Mouse (Mus musculus): ENCODE results near the gene Hint2. TPM values are rescaled to one million over a fixed set of nuclear protein-coding genes. Genes with fewer than 3 reads are reported as not detected.
A peak's percentile ranks its signal among the peaks of the same experiment; 100 is the strongest.

Hint2 gene
- polyA plus RNA-seq, 1 experiment from 2014 or later: 77.5 TPM

DNA sequence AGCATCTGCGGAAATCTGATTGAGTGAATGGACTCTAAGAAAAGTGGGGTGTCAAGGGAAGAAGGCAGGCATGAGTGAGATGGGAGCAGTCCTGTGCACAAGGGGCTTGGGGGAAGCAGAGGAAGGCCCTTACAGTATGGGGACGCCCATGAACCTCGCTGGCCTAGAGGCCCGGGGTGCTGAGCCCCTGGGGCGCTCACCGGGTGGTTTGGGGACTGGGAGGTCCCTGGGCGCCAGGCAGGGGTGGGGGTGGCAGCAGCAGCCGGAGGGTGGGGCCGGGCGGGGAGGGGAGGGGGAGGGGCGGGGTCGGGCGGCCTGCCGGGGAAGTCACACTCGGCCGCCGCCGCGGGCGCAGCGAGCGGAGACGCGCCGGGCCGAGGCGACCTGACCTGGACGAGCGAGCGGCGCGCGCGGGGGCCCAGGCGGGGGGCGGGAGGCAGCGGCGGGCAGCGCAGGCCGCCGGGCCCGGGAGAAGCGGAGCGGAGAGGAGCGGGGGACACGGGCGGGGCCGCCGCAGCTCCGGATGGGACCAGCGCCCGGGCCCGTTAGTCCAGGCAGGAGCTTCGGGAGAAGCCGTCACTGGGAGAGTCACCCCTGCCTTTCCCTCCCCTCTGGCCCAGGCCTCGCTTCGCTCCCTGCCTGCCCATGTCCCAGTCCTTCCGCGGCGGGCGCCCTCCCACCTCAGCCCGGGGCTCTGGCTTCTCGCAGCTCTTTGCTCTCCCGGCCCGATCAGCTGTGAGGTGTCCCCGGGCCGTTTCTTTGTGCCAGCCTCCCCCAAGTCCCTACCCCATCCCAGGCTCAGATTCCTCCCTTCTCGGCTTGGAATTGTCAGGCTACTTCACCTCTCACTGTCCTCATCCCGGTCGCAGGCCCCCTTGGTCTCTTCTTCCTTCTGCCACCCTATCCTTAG is 25.0 kb downstream of the Hint2 start, which contains the start of gene Npr2:
Gene Npr2, plus strand, starts transcription at position 890 of the 910 bp plus-strand sequence.
- under 1% methylated on average over 25 of the region's 70 CpGs for WGBS
- peaks cover 45% of the 10 kb centered on the region for H3K4me1 ChIP-seq
- H3K4me3 ChIP-seq (replicated peaks): peak within 1 kb of the TSS; percentile 59
- H3K27ac ChIP-seq (replicated peaks): peak within 1 kb of the TSS; percentile 88
- H3K9ac ChIP-seq (replicated peaks): peak within 1 kb of the TSS; percentile 78
- peak within 1 kb of the TSS; percentile 94 for H3K4me2 ChIP-seq
- peak; percentile 43; the same call in 1 of the 2 replicates for ATAC-seq (ENCODE audit: low FRiP score)
- H3K27me3 ChIP-seq (replicated peaks): no peaks in the 10 kb centered on the region
- no peaks in the 10 kb centered on the region for H3K36me3 ChIP-seq
- no peaks in the 10 kb centered on the region for H3K9me3 ChIP-seq (replicated peaks)

DNA sequence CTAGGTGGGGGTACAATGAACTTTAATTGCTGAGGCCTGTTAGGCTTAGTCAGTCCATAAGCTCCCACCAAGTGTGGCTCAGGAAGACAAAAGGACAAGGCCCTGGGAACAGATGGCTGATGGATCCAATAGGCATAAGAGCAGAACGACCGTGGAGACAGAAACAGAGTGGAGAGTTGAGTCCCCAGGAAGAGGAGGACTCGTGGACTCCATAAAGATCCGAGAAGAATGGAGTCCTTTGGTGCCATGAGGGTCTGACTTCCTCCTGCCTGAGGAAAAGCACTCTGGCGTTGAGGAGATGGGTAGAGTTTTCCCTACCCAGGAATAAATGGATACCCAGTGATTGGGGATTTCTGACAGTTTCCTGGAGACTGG is 25.6 kb downstream of the Hint2 start:
- H3K4me3 ChIP-seq (replicated peaks): peak overlapping the region; percentile 59
- peaks cover 45% of the 10 kb centered on the region for H3K4me1 ChIP-seq
- 13% methylated on average over 5 of the region's 5 CpGs for WGBS

DNA sequence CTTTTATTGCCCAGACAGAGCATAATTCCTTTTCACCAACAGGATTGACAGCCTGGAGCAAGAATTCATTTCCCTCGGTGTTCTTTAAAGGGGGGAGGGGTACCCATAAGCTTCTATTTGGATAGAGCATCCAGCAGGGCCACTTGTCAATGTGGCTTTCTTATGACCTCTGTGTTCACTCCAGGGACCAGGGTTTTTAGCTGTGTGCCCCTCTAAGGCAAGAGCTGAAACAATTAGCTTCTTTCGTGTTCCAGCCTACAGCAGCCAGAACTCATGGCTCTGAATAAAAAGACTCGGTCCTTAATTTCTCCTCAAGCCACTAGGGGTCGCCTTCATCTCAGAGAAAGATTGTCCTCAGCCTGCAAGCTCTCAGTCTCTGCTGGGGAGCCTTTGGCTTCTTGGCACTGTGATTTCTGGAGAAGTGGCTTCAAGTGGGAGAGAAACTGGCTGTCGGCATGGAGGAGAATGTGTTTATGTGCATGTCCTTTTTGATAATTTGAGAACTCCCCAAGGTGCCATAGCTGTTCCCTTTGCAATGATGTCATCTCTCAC is 26.2 kb downstream of the Hint2 start:
- Histone ChIP-seq H3K27me3 (replicated peaks) (no peaks in the 10 kb centered on the region), H3K4me1 (peaks cover 45% of the 10 kb centered on the region), H3K4me3 (replicated peaks) (no peak overlapping the region), H3K27ac (replicated peaks) (peak overlapping the region; percentile 88), H3K9ac (replicated peaks) (no peak overlapping the region), H3K4me2 (peak overlapping the region; percentile 94), H3K36me3 (no peaks in the 10 kb centered on the region), H3K9me3 (replicated peaks) (no peaks in the 10 kb centered on the region)
- ATAC-seq (ENCODE audit: low FRiP score): peak; percentile 67
- WGBS: 0% methylated on average over 5 of the region's 5 CpGs

More for the DNA sequence above, 25.6 kb downstream of the Hint2 start:
- Histone ChIP-seq H3K9me3 (replicated peaks) (no peaks in the 10 kb centered on the region), H3K27ac (replicated peaks) (peak overlapping the region; percentile 88), H3K9ac (replicated peaks) (no peak overlapping the region; the same call in 1 of the 2 replicates), H3K4me2 (peak overlapping the region; percentile 94), H3K27me3 (replicated peaks) (no peaks in the 10 kb centered on the region), H3K36me3 (no peaks in the 10 kb centered on the region)
- ATAC-seq (ENCODE audit: low FRiP score): peak; percentile 12; the same call in 1 of the 2 replicates

DNA sequence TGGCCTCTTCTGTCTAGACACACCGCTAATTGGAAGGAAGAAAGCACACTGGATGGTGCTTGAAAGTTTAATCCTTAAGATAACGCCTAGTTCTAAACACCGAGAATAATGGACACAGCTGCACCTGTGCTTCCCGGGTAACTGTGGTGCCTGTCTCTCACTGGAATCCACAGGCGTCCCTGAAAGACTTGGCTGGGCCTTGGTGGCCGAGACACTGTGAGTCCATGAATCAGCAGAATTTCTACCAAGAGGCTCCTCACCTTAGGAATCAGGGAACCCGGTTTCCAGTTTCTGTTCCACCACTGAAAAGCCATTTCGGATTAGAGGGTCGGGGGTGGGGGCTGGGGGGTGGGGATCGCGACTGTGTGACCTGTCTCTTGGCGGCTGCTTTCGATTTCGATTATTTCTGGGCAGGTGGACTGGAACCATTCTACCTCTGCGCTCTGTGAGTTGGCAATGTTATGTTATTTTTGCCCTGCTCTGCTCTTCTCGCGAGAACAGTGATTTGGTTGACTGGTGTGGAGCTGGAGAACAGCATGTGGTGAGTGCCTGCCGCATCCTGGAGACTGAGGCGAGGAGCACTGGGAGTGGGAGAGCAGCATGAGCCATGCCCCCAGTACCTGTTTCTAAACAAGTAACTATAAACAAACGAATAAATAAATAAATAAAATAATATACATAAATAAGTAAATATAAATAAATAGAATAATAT is 27.0 kb downstream of the Hint2 start:
- WGBS: 43% methylated on average over 20 of the region's 20 CpGs

DNA sequence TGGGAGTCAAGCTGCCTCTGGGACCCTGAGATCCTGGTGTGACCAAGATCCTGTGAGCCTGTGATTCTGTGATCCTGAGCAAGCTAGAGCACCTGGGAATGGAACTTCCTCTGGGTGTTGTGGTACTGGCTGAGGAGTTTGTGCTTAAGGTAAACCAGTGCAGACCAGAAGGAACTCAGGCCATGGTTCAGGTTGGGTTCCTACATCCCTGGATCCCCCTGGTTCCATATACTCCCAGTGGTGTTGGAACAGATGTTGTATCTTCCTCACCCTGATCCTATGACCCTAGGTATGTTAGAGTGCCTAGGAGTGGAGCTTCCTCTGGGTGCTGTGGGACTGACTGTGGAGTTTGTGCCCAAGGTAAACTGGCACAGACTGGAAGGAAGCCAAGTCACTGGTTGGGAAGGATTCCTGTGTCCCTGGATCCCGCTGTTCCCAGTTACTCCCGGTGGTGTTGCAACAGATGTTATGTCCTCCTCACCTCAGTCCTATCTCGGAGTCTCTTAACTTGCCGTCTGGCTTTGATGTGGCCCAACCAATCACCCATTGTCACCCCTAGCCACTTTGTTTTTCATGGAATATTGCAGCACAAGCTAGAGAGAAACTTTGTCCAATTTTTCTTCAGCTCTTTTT is 36.0 kb downstream of the Hint2 start:
- H3K36me3 ChIP-seq: no peaks in the 10 kb centered on the region
- H3K9me3 ChIP-seq (replicated peaks): no peaks in the 10 kb centered on the region
- ATAC-seq (ENCODE audit: low FRiP score): no peak
- WGBS: 82% methylated on average over 4 of the region's 4 CpGs
- no peak overlapping the region for H3K4me2 ChIP-seq
- no peaks in the 10 kb centered on the region for H3K4me1 ChIP-seq
- H3K27ac ChIP-seq (replicated peaks): no peak overlapping the region
- no peak overlapping the region for H3K9ac ChIP-seq (replicated peaks)
- no peak overlapping the region for H3K4me3 ChIP-seq (replicated peaks)
- H3K27me3 ChIP-seq (replicated peaks): 0 out of 2 replicates have a peak, but pooled peaks cover 4% of the 10 kb centered on the region

More for the DNA sequence above, 27.0 kb downstream of the Hint2 start:
- H3K4me2 ChIP-seq: peak overlapping the region; percentile 32
- H3K27me3 ChIP-seq (replicated peaks): no peaks in the 10 kb centered on the region
- H3K36me3 ChIP-seq: no peaks in the 10 kb centered on the region
- H3K27ac ChIP-seq (replicated peaks): 0 out of 2 replicates have a peak overlapping the region, but pooled peaks have one; percentile 1
- H3K4me1 ChIP-seq: peaks cover 43% of the 10 kb centered on the region
- no peaks in the 10 kb centered on the region for H3K9me3 ChIP-seq (replicated peaks)
- no peak overlapping the region for H3K9ac ChIP-seq (replicated peaks)
- ATAC-seq (ENCODE audit: low FRiP score): peak; percentile 40; the same call in 1 of the 2 replicates
- H3K4me3 ChIP-seq (replicated peaks): no peak overlapping the region

DNA sequence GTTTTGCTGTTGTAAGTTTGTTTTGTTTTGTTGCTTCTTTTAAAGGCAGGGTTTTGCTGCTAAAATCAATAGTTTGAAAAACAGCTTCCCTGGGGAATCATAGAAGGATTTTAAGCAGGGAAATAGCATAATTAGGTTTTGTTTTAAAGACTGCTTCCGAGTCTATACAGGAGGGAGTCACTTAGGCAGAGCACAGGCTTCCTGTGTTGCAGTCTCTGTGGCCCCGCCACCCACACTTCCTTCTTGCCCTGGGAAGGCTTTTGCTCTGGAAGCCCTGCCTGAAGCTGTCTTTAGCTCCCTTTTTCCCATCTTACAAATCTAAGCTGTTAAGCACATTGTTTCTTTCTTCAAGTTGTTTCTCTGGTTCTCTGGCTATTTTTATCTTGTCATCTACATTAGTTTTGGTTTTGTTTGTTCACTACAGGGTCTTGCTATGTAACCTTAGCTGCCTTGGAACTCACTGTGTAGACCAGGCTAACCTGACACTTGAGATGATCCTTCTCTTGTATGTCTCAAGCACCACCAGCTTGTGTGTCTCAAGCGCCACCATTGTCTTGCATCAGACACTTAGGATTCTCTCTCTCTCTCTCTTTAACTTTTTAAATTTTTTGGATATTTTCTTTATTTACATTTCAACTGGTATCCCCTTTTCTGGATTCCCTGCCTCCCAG is 43.1 kb downstream of the Hint2 start:
- Histone ChIP-seq H3K36me3 (no peaks in the 10 kb centered on the region), H3K9me3 (replicated peaks) (no peaks in the 10 kb centered on the region), H3K9ac (replicated peaks) (no peak overlapping the region), H3K4me3 (replicated peaks) (no peak overlapping the region), H3K27ac (replicated peaks) (no peak overlapping the region), H3K4me2 (no peak overlapping the region), H3K27me3 (replicated peaks) (no peaks in the 10 kb centered on the region), H3K4me1 (no peaks in the 10 kb centered on the region)
- WGBS: 67% methylated on average over 3 of the region's 3 CpGs
- no peak for ATAC-seq (ENCODE audit: low FRiP score)

DNA sequence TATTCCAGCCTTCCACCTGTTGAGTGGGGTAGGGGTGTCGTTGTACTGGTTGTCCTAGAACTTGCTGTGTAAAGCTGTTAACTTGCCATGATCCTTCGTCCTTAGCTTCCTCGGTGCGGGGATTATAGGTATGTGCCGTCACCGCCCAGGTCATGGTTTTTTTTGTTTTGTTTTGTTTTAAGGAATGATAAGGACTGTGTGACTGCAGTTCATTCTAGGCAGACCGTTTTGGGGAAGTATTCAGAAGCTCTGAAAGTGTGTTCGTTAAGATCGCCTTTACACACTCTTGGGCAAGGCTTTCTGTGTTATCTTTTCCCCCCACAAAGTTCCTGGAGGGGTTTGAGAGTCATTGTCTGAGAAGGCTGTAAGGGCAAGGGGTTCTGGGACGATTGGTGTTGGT is 43.7 kb downstream of the Hint2 start:
- 80% methylated on average over 10 of the region's 10 CpGs for WGBS
- H3K4me2 ChIP-seq: no peak overlapping the region

DNA sequence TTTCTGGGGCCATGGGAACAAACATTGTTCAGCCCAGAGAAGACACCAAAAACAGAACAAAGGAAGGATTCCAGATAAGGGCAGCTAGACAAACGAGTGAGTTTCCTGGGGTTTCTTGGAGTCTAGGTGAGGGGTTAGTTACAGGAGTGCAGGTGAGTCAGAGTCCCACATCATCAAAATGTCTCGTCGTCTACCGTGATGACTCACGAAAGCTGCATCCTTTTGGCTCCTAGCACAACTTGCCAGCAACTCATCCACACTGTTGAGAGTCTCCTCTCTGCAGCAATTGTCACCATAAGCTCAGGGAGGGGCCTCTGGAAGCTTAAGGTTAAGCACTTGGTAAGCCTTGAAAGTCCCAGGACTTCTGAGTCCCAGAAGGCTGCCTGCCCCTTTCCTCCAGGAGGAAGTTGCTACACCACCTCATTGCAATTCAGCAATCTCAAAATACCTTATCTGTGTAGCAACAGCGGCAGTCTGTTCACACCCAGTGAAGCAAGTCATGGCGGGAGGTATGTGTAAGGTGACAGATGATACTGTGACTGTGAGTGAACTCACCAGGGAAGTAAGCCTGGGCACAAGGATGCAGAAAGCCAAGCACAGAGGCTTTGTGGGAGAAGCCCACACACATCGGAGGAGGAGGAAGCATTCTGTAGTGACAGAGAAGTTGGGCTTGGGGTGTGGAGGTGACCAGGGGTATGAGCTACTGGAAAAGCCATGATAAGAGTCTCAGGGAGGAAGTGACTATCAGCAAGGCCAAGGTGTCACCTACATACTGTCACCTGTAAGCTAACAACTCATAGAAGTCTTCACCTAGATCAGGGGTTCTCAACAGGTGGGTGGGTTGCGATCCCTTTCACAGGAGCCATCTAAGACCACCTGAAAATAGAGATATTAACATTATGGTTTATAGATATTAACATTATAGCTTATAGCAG is 51.2 kb downstream of the Hint2 start:
- H3K36me3 ChIP-seq: no peaks in the 10 kb centered on the region
- WGBS: 86% methylated on average over 9 of the region's 9 CpGs

More for the DNA sequence above, 43.7 kb downstream of the Hint2 start:
- H3K4me1 ChIP-seq: no peaks in the 10 kb centered on the region
- no peaks in the 10 kb centered on the region for H3K36me3 ChIP-seq
- H3K27me3 ChIP-seq (replicated peaks): no peaks in the 10 kb centered on the region
- no peak overlapping the region for H3K27ac ChIP-seq (replicated peaks)
- H3K9me3 ChIP-seq (replicated peaks): no peaks in the 10 kb centered on the region
- no peak overlapping the region for H3K9ac ChIP-seq (replicated peaks)
- no peak overlapping the region for H3K4me3 ChIP-seq (replicated peaks)
- ATAC-seq (ENCODE audit: low FRiP score): no peak

More for the DNA sequence above, 51.2 kb downstream of the Hint2 start:
- no peaks in the 10 kb centered on the region for H3K4me1 ChIP-seq
- no peak for ATAC-seq (ENCODE audit: low FRiP score)
- H3K9me3 ChIP-seq (replicated peaks): no peaks in the 10 kb centered on the region
- no peaks in the 10 kb centered on the region for H3K27me3 ChIP-seq (replicated peaks)
- H3K27ac ChIP-seq (replicated peaks): no peak overlapping the region
- no peak overlapping the region for H3K4me3 ChIP-seq (replicated peaks)
- no peak overlapping the region for H3K4me2 ChIP-seq
- H3K9ac ChIP-seq (replicated peaks): no peak overlapping the region

All from neural tube, embryonic 15.5 days (tissue).